Mouse (Mus musculus) heart, embryonic 15.5 days (tissue): ENCODE measurements around the gene Polr3h. TPM values are rescaled to one million over a fixed set of nuclear protein-coding genes. Genes with fewer than 3 reads are reported as not detected.

ENCODE experiments used
- ATAC-seq: fragments of 200-750 bp; cut with Nextera tagmentation; replicated peaks from 2 replicates; pipeline ENCODE4 v1.8.0; 2017; ENCODE audit warnings: low read depth, moderate TSS enrichment; ENCODE audit not compliant: insufficient number of reproducible peaks, insufficient read depth, low FRiP score
- H3K27ac ChIP-seq: fragments of 300-500 bp; sonication (generic); 2 replicates; pipeline ENCODE4 v1.5.1; 2015; ENCODE audit warnings: mild to moderate bottlenecking, inconsistent platforms
- H3K27me3 ChIP-seq: fragments of 300-500 bp; sonication (generic); 2 replicates; pipeline ENCODE4 v1.6.1; 2015; ENCODE audit warnings: inconsistent platforms
- H3K36me3 ChIP-seq: fragments of 300-500 bp; sonication (generic); 2 replicates; pipeline ENCODE4 v1.6.1; 2015; ENCODE audit warnings: mild to moderate bottlenecking, inconsistent platforms
- H3K4me1 ChIP-seq: fragments of 300-500 bp; sonication (generic); replicated peaks from 2 replicates; pipeline ENCODE4 v1.6.1; 2015; ENCODE audit warnings: inconsistent platforms
- H3K4me2 ChIP-seq: fragments of 300-500 bp; sonication (generic); 2 replicates; pipeline ENCODE4 v1.6.1; 2015; ENCODE audit warnings: inconsistent platforms, mild to moderate bottlenecking, moderate library complexity
- H3K4me3 ChIP-seq: fragments of 300-500 bp; sonication (generic); 2 replicates; pipeline ENCODE4 v1.5.1; 2015; ENCODE audit warnings: mild to moderate bottlenecking, inconsistent platforms
- H3K9ac ChIP-seq: fragments of 300-500 bp; sonication (generic); 2 replicates; pipeline ENCODE4 v1.6.1; 2015; ENCODE audit warnings: mild to moderate bottlenecking, inconsistent platforms
- H3K9me3 ChIP-seq: fragments of 300-500 bp; sonication (generic); replicated peaks from 2 replicates; pipeline ENCODE4 v1.6.1; 2016; ENCODE audit warnings: inconsistent platforms
- WGBS: fragments of 180-500 bp; shearing (Covaris S2); methylation state at CpG from one replicate; pipeline ENCODE4 v1.1.7; 2015; ENCODE audit warnings: mixed read lengths; 5-methylcytosine and 5-hydroxymethylcytosine counted together
- polyA plus RNA-seq: library from polyadenylated mRNA; unstranded; fragments of >200 nt; fragmentation: Nextera tagmentation; extraction: Ambion mirVana; gene quantifications from 2 replicates; pipeline ENCODE4 v1.2.1, GENCODE M21; 2015

Polr3h gene
- polyA plus RNA-seq, 1 experiment from 2014 or later, result 145 TPM

GRCm38 (mm10) chr15:81960171-81961077, 34.4 kb upstream of the Polr3h start, which contains the start of gene Pmm1:
Gene Pmm1 (minus strand): TSS chr15:81960930.
- Histone ChIP-seq H3K9ac (peak within 1 kb of the TSS; percentile 77), H3K4me3 (peak within 1 kb of the TSS; percentile 65), H3K27ac (peak within 1 kb of the TSS; percentile 81), H3K4me1 (peaks cover 9% of the 10 kb centered on the region), H3K36me3 (peaks cover under 1% of the 10 kb centered on the region; the same call in 1 of the 2 replicates), H3K9me3 (no peaks in the 10 kb centered on the region), H3K4me2 (peak within 1 kb of the TSS; percentile 99), H3K27me3 (no peaks in the 10 kb centered on the region)
- ATAC-seq, result peak; percentile 99
- under 1% methylated on average over 76 of the region's 77 CpGs for WGBS

- peaks cover 4% of the 10 kb centered on the region; the same call in 1 of the 2 replicates for H3K36me3 ChIP-seq
- no peaks in the 10 kb centered on the region for H3K9me3 ChIP-seq
- H3K4me1 ChIP-seq, result peaks cover 9% of the 10 kb centered on the region
- H3K4me2 ChIP-seq, result no peak overlapping the region
- H3K9ac ChIP-seq, result no peak overlapping the region
- H3K4me3 ChIP-seq, result no peak overlapping the region
- H3K27ac ChIP-seq, result no peak overlapping the region
- H3K27me3 ChIP-seq, result no peaks in the 10 kb centered on the region
- WGBS, result 70% methylated on average over 3 of the region's 3 CpGs
- ATAC-seq, result no peak
These were observed 32.9 kb upstream of the Polr3h start for GRCm38 (mm10) chr15:81958906-81959305.

DNA sequence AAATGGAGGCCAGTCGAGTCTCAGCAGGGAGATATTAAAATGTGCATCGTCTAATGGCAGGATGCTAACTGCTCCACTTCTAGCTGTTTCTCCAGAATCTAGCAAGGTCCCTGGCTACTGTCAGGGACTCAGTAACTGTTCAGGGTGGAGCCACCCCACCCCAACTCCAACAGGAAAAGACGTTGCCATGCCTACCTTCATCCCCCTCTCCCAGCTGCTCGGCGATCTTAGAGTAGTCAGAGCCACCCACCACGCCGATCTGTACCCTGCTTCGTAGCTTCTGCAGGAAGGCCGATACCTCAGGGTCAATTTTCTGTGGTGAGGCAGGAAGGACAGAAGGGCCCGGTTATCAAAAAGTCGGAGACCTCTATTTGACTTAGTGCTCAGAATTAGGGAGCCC, 31.6 kb upstream of the Polr3h start:
- 85% methylated on average over 11 of the region's 11 CpGs for WGBS

DNA sequence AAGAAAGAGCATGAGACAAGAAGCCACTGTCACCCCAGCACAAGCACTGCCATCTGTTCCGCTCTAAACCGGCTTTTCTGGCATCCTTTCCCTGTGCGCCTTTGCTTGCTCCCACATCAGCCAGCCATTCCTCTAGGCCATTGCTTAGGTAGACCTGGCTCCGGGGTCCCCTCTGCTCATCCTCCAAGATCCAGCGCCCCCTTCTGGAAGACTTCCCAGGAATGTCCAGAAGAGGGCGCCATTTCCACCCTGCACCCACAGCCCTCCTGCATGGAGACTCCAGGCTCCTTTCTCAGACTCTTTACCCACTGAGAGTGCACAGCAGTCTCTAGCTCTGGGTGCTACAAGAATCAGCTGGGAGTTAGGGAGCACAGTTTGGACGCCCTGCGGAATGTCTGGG, 30.4 kb upstream of the Polr3h start:
- Histone ChIP-seq H3K27ac (no peak overlapping the region), H3K27me3 (no peaks in the 10 kb centered on the region), H3K4me3 (no peak overlapping the region), H3K4me1 (peaks cover 9% of the 10 kb centered on the region), H3K4me2 (no peak overlapping the region), H3K36me3 (peaks cover 4% of the 10 kb centered on the region; the same call in 1 of the 2 replicates), H3K9me3 (no peaks in the 10 kb centered on the region), H3K9ac (no peak overlapping the region)
- 57% methylated on average over 8 of the region's 8 CpGs for WGBS
- no peak for ATAC-seq

More for the DNA sequence above, 31.6 kb upstream of the Polr3h start:
- Histone ChIP-seq H3K27ac (no peak overlapping the region), H3K4me3 (no peak overlapping the region), H3K9me3 (no peaks in the 10 kb centered on the region), H3K27me3 (no peaks in the 10 kb centered on the region), H3K4me2 (no peak overlapping the region), H3K9ac (no peak overlapping the region), H3K36me3 (peaks cover 4% of the 10 kb centered on the region; the same call in 1 of the 2 replicates), H3K4me1 (peaks cover 9% of the 10 kb centered on the region)
- ATAC-seq, result no peak

GRCm38 (mm10) chr15:81955414-81955813, 29.4 kb upstream of the Polr3h start:
- WGBS, result 95% methylated on average over 15 of the region's 15 CpGs
- no peak for ATAC-seq
- H3K4me1 ChIP-seq, result peaks cover 8% of the 10 kb centered on the region
- no peak overlapping the region for H3K9ac ChIP-seq
- no peak overlapping the region for H3K27ac ChIP-seq
- H3K27me3 ChIP-seq, result no peaks in the 10 kb centered on the region
- peaks cover 4% of the 10 kb centered on the region; the same call in 1 of the 2 replicates for H3K36me3 ChIP-seq
- no peaks in the 10 kb centered on the region for H3K9me3 ChIP-seq
- H3K4me2 ChIP-seq, result no peak overlapping the region
- H3K4me3 ChIP-seq, result no peak overlapping the region

DNA sequence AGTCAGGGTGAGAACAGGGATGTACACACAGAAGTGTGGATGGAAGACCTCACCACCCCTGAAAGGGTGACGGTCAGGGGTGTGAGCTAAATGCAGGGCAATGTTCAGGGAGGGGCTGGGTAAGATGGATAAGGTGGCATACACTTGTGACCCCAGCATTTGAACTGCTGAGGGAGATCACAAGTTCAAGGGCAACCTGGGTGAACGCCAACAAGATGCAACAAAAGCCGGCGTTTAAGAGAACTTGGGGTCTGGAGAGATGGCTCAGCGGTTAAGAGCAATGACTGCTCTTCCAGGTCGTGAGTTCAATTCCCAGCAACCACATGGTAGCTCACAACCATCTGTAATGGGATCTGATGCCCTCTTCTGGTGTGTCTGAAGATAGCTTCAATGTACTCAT, 28.7 kb upstream of the Polr3h start:
- Histone ChIP-seq H3K9me3 (no peaks in the 10 kb centered on the region), H3K4me2 (no peak overlapping the region), H3K27ac (no peak overlapping the region), H3K27me3 (no peaks in the 10 kb centered on the region), H3K4me3 (no peak overlapping the region), H3K9ac (no peak overlapping the region), H3K4me1 (peaks cover 2% of the 10 kb centered on the region; the same call in 1 of the 2 replicates), H3K36me3 (peaks cover 4% of the 10 kb centered on the region; the same call in 1 of the 2 replicates)
- no peak for ATAC-seq
- 88% methylated on average over 6 of the region's 6 CpGs for WGBS

DNA sequence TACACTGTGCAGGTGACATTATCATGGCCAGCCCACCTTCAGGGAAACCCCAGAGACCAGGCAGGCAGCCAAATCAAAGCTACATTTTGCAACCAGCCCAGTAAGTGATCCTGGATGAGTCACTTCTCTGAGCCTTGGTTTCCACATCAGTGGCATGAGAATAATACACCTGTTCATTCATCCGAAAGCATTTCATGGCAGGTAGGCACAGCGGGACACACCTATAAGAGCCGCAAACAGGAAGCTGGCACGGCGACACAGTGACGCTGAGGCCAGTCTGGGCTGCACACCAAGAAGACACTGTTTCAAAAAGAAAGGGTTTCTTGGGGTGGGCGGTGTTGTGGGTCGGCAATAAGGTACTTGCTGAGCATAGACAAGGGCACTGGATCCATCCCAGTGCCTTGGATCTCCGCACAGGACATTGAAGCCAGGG, 28.1 kb upstream of the Polr3h start:
- 93% methylated on average over 9 of the region's 9 CpGs for WGBS
- Histone ChIP-seq H3K9ac (no peak overlapping the region), H3K36me3 (peaks cover 4% of the 10 kb centered on the region; the same call in 1 of the 2 replicates), H3K27me3 (no peaks in the 10 kb centered on the region), H3K27ac (no peak overlapping the region), H3K4me3 (no peak overlapping the region), H3K9me3 (no peaks in the 10 kb centered on the region), H3K4me1 (no peaks in the 10 kb centered on the region), H3K4me2 (no peak overlapping the region)
- no peak for ATAC-seq

DNA sequence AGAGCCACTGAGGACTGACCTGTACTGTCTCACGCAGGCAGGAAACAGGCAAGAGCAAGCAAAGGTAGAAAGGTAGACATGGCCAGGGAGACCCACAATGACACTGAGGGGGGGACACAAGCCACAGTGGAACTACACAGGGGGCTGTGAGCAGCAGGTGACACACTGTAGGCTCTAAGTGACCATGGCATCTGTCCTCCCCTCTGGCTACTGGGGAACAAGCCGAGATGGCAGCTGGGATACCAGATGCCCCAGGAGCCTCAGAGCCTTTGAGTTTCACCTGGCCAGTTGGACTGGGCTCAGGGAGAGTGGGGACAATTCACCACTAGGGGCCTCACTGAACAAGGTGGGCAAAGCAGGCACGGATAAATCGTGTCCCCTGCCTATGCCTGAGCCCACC, 26.3 kb upstream of the Polr3h start:
- Histone ChIP-seq H3K36me3 (peaks cover 4% of the 10 kb centered on the region; the same call in 1 of the 2 replicates), H3K4me3 (no peak overlapping the region), H3K9ac (no peak overlapping the region), H3K27me3 (no peaks in the 10 kb centered on the region), H3K4me1 (no peaks in the 10 kb centered on the region), H3K9me3 (no peaks in the 10 kb centered on the region), H3K4me2 (no peak overlapping the region), H3K27ac (no peak overlapping the region)
- ATAC-seq, result no peak
- 80% methylated on average over 4 of the region's 4 CpGs for WGBS

DNA sequence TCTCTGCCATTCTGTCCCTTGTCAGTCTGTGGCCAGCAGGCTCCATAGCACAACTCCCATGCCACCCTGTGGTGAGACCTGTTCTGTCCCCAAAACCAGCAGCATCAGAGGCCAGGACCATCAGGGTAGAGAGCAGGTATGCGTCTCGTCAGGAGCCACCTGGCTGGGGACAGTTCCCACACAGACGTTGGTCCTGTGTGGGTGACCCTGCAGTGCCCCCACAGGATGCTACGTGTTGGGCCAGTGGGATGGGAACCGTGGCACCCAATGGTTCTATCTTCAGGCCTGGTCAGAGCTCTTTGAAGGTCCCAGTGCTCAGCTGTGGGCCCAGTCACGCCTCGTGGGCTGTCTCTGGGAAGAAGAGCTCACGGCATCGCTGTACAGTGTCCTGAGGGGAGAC, 25.1 kb upstream of the Polr3h start:
- H3K9me3 ChIP-seq, result no peaks in the 10 kb centered on the region
- H3K9ac ChIP-seq, result no peak overlapping the region
- H3K4me2 ChIP-seq, result no peak overlapping the region
- H3K4me1 ChIP-seq, result no peaks in the 10 kb centered on the region
- no peak overlapping the region for H3K4me3 ChIP-seq
- WGBS, result 86% methylated on average over 9 of the region's 9 CpGs
- no peak overlapping the region for H3K27ac ChIP-seq
- no peak for ATAC-seq
- peaks cover 4% of the 10 kb centered on the region; the same call in 1 of the 2 replicates for H3K36me3 ChIP-seq
- H3K27me3 ChIP-seq, result no peaks in the 10 kb centered on the region

DNA sequence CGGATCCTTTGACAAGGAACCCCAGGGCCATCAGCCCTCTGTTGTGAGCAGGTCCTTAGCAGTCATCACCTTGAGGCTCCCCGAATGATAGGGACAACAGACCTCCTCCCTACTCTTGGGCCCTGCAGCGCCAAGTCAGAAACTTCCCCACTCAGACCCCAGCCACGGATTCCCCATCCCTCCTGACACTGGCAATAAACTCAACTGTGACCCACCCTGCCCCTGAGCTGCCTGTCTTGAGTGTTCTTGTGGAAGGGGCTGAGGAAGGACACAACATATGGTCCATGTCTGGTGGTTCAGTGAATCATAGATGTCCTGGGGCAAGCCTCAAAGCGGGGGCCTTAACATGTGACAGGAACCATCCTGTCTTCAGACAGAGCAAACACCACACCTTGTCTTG, 24.7 kb upstream of the Polr3h start:
- no peaks in the 10 kb centered on the region for H3K27me3 ChIP-seq
- no peak overlapping the region for H3K9ac ChIP-seq
- no peak overlapping the region for H3K4me2 ChIP-seq
- ATAC-seq, result no peak
- no peaks in the 10 kb centered on the region for H3K9me3 ChIP-seq
- no peaks in the 10 kb centered on the region for H3K4me1 ChIP-seq
- peaks cover 4% of the 10 kb centered on the region; the same call in 1 of the 2 replicates for H3K36me3 ChIP-seq
- no peak overlapping the region for H3K4me3 ChIP-seq
- H3K27ac ChIP-seq, result no peak overlapping the region
- 86% methylated on average over 5 of the region's 5 CpGs for WGBS

- 65% methylated on average over 11 of the region's 11 CpGs for WGBS
- Histone ChIP-seq H3K27me3 (no peaks in the 10 kb centered on the region), H3K4me2 (no peak overlapping the region), H3K9ac (no peak overlapping the region), H3K9me3 (no peaks in the 10 kb centered on the region), H3K36me3 (no peaks in the 10 kb centered on the region; the same call in 1 of the 2 replicates), H3K4me1 (no peaks in the 10 kb centered on the region), H3K27ac (no peak overlapping the region), H3K4me3 (no peak overlapping the region)
- no peak for ATAC-seq
These were observed 23.6 kb upstream of the Polr3h start for GRCm38 (mm10) chr15:81949476-81950131.
